Mouse (Mus musculus): ENCODE measurements around the gene Pnma3. TPM values are rescaled to one million over a fixed set of nuclear protein-coding genes. Genes with fewer than 3 reads are reported as not detected.
"Not testable (repeated sequence)": the region's sequence is repeated elsewhere in the genome, so short reads cannot be mapped to it uniquely, and the experiment has no call there.

Gene Pnma3
- polyA plus RNA-seq, 1 experiment from 2014 or later: 0.05 TPM

GRCm38 (mm10) chrX:73062323-73062722 is 2.3 kb upstream of the Pnma3 start:
- no peaks in the 10 kb centered on the region for H3K4me1 ChIP-seq (replicated peaks; ENCODE audit: control insufficient read depth, insufficient read depth)
- H3K4me3 ChIP-seq (ENCODE audit: low read depth, low read length): no peak overlapping the region
- H3K4me2 ChIP-seq (replicated peaks; ENCODE audit: low read depth): no peak overlapping the region
- H3K9me3 ChIP-seq (ENCODE audit: control insufficient read depth, low read length): no peaks in the 10 kb centered on the region
- no peak for ATAC-seq (ENCODE audit: low FRiP score, low TSS enrichment)
- no peak for TF ChIP-seq EP300 (optimal IDR thresholded peaks at IDR 0.05)
- TF ChIP-seq CTCF (IDR thresholded peaks at IDR 0.05; ENCODE audit: low read depth): no peak
- H3K27ac ChIP-seq (replicated peaks): no peak overlapping the region
- H3K36me3 ChIP-seq (ENCODE audit: control insufficient read depth, insufficient read depth, low read length): no peaks in the 10 kb centered on the region
- 39% methylated on average over 5 of the region's 5 CpGs for WGBS
- DNase-seq (ENCODE audit: low spot score): no peak
- H3K27me3 ChIP-seq (ENCODE audit: control insufficient read depth, insufficient read depth, low read length): no peaks in the 10 kb centered on the region
- no peak overlapping the region for H3K9ac ChIP-seq (ENCODE audit: low read length)

GRCm38 (mm10) chrX:73063512-73064414 is 824 bp upstream of the Pnma3 start:
- no peak for TF ChIP-seq EP300 (optimal IDR thresholded peaks at IDR 0.05)
- no peak for TF ChIP-seq CTCF (IDR thresholded peaks at IDR 0.05; ENCODE audit: low read depth)
- no peak overlapping the region for H3K4me3 ChIP-seq (ENCODE audit: low read depth, low read length)

GRCm38 (mm10) chrX:73066765-73067312 is 2.3 kb downstream of the Pnma3 start:
- 0 out of 2 replicates have a peak, but pooled peaks have one; percentile 42 for ATAC-seq (ENCODE audit: low FRiP score, low TSS enrichment)

More at GRCm38 (mm10) chrX:73063512-73064414, 824 bp upstream of the Pnma3 start:
- Histone ChIP-seq H3K4me1 (replicated peaks; ENCODE audit: control insufficient read depth, insufficient read depth) (no peaks in the 10 kb centered on the region), H3K27me3 (ENCODE audit: control insufficient read depth, insufficient read depth, low read length) (no peaks in the 10 kb centered on the region), H3K9me3 (ENCODE audit: control insufficient read depth, low read length) (no peaks in the 10 kb centered on the region), H3K27ac (replicated peaks) (no peak overlapping the region), H3K4me2 (replicated peaks; ENCODE audit: low read depth) (peak overlapping the region; percentile 23), H3K36me3 (ENCODE audit: control insufficient read depth, insufficient read depth, low read length) (no peaks in the 10 kb centered on the region), H3K9ac (ENCODE audit: low read length) (no peak overlapping the region)
- ATAC-seq (ENCODE audit: low FRiP score, low TSS enrichment) (peak; percentile 4; the same call in 1 of the 2 replicates), DNase-seq (ENCODE audit: low spot score) (no peak)
- 51% methylated on average over 24 of the region's 24 CpGs for WGBS

GRCm38 (mm10) chrX:73082267-73083055 is 17.9 kb downstream of the Pnma3 start, which contains the start of gene Xlr4a:
Xlr4a (minus strand) TSS chrX:73082478.
- H3K4me1 ChIP-seq (replicated peaks; ENCODE audit: control insufficient read depth, insufficient read depth); H3K27me3 ChIP-seq (ENCODE audit: control insufficient read depth, insufficient read depth, low read length); H3K9me3 ChIP-seq (ENCODE audit: control insufficient read depth, low read length); H3K4me2 ChIP-seq (replicated peaks; ENCODE audit: low read depth); ATAC-seq (ENCODE audit: low FRiP score, low TSS enrichment); H3K27ac ChIP-seq (replicated peaks); DNase-seq (ENCODE audit: low spot score); H3K9ac ChIP-seq (ENCODE audit: low read length); H3K36me3 ChIP-seq (ENCODE audit: control insufficient read depth, insufficient read depth, low read length); H3K4me3 ChIP-seq (ENCODE audit: low read depth, low read length): not testable (repeated sequence)
- 81% methylated on average over 18 of the region's 19 CpGs for WGBS

More at GRCm38 (mm10) chrX:73066765-73067312, 2.3 kb downstream of the Pnma3 start:
- not testable (repeated sequence) for H3K4me1 ChIP-seq (replicated peaks; ENCODE audit: control insufficient read depth, insufficient read depth); DNase-seq (ENCODE audit: low spot score); H3K9me3 ChIP-seq (ENCODE audit: control insufficient read depth, low read length); H3K27me3 ChIP-seq (ENCODE audit: control insufficient read depth, insufficient read depth, low read length); H3K27ac ChIP-seq (replicated peaks); H3K9ac ChIP-seq (ENCODE audit: low read length); H3K4me3 ChIP-seq (ENCODE audit: low read depth, low read length); H3K36me3 ChIP-seq (ENCODE audit: control insufficient read depth, insufficient read depth, low read length); H3K4me2 ChIP-seq (replicated peaks; ENCODE audit: low read depth)
- WGBS: no CpG with 5 or more reads among the region's 5 CpGs

- DNase-seq (ENCODE audit: low spot score): peak; percentile 12
- not testable (repeated sequence) for H3K4me2 ChIP-seq (replicated peaks; ENCODE audit: low read depth); H3K36me3 ChIP-seq (ENCODE audit: control insufficient read depth, insufficient read depth, low read length); ATAC-seq (ENCODE audit: low FRiP score, low TSS enrichment); H3K9ac ChIP-seq (ENCODE audit: low read length); H3K4me1 ChIP-seq (replicated peaks; ENCODE audit: control insufficient read depth, insufficient read depth); H3K27me3 ChIP-seq (ENCODE audit: control insufficient read depth, insufficient read depth, low read length); H3K4me3 ChIP-seq (ENCODE audit: low read depth, low read length); H3K9me3 ChIP-seq (ENCODE audit: control insufficient read depth, low read length); H3K27ac ChIP-seq (replicated peaks)
- WGBS: 73% methylated on average over 13 of the region's 13 CpGs
These were observed 32.4 kb downstream of the Pnma3 start, which contains the start of gene Xlr3a for GRCm38 (mm10) chrX:73096941-73097508. Xlr3a (minus strand) TSS chrX:73097095.

GRCm38 (mm10) chrX:73116747-73117146 is 52.2 kb downstream of the Pnma3 start, which contains the start of gene Gm14685:
Gm14685 (plus strand) TSS chrX:73117047.
- H3K9ac ChIP-seq (ENCODE audit: low read length); H3K4me1 ChIP-seq (replicated peaks; ENCODE audit: control insufficient read depth, insufficient read depth); H3K27ac ChIP-seq (replicated peaks); H3K4me3 ChIP-seq (ENCODE audit: low read depth, low read length); H3K36me3 ChIP-seq (ENCODE audit: control insufficient read depth, insufficient read depth, low read length); ATAC-seq (ENCODE audit: low FRiP score, low TSS enrichment); DNase-seq (ENCODE audit: low spot score); H3K27me3 ChIP-seq (ENCODE audit: control insufficient read depth, insufficient read depth, low read length); H3K9me3 ChIP-seq (ENCODE audit: control insufficient read depth, low read length); H3K4me2 ChIP-seq (replicated peaks; ENCODE audit: low read depth): not testable (repeated sequence)
- whole genome bisulfite sequencing: no CpG with 5 or more reads among the region's 7 CpGs
